Mouse (Mus musculus) layer of hippocampus, adult 9-11 months (tissue): ENCODE measurements at regions not wholly inside any gene's neighbourhood (a gene's known extent, or its start where the extent isn't known, plus 50 kb on each side); places are given as distances from the start of the nearest gene placed in this dataset.
A peak's percentile ranks its signal among the peaks of the same experiment; 100 is the strongest.

ENCODE experiments used
- DNase-seq: peaks from one replicate; pipeline ENCODE4 v3.0.0; 2022

GRCm38 (mm10) chr17:94165305-94165860, 584.4 kb downstream of the Mettl4 start:
- no peak for DNase-seq

GRCm38 (mm10) chr17:94144298-94144697, 605.5 kb downstream of the Mettl4 start:
- no peak for DNase-seq

GRCm38 (mm10) chr17:94133201-94133600, 616.6 kb downstream of the Mettl4 start:
- no peak for DNase-seq

GRCm38 (mm10) chr17:94093984-94094660, 655.7 kb downstream of the Mettl4 start:
- DNase-seq = no peak

GRCm38 (mm10) chr17:94054436-94055060, 695.3 kb downstream of the Mettl4 start:
- peak; percentile 73 for DNase-seq

- DNase-seq = no peak
Observed at GRCm38 (mm10) chr17:94048475-94048874, 701.3 kb downstream of the Mettl4 start.

GRCm38 (mm10) chr17:94038221-94038620, 711.6 kb downstream of the Mettl4 start:
- peak; percentile 5 for DNase-seq

- no peak for DNase-seq
Observed at GRCm38 (mm10) chr17:94012386-94012785, 737.4 kb downstream of the Mettl4 start.

GRCm38 (mm10) chr17:94002095-94002494, 747.7 kb downstream of the Mettl4 start:
- DNase-seq = no peak

GRCm38 (mm10) chr17:94001515-94001914, 748.3 kb downstream of the Mettl4 start:
- no peak for DNase-seq

GRCm38 (mm10) chr17:93986932-93987331, 762.9 kb downstream of the Mettl4 start:
- no peak for DNase-seq
